Mouse (Mus musculus): ENCODE measurements around the gene Dcaf8. TPM values are rescaled to one million over a fixed set of nuclear protein-coding genes. Genes with fewer than 3 reads are reported as not detected.
A peak's percentile ranks its signal among the peaks of the same experiment; 100 is the strongest.

The Dcaf8 gene
- polyA plus RNA-seq, 1 experiment from 2014 or later = 85.4 TPM

DNA sequence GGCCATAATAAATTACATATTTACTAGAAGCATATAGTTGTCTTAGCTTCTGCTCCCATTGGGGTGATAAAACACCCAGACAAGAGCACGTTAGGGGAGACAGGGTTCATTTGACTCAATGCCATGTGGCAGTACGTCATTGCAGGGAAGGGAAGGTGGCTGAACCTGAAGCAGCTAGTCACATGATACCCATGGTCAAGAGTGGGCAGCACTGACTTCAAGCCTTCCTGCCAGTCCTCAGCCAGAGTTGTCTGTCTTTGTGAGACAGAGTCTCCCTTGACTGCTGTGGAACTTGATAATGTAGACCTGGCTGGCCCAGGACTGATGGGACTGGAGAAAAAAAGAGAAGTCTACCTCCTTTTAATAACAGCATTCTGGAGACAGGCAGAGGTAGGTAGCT lies 25.2 kb upstream of the Dcaf8 start:
- Histone ChIP-seq H3K27ac (ENCODE audit: low read depth, low read length) (no peak overlapping the region), H3K27me3 (ENCODE audit: control insufficient read depth, insufficient read depth, low read length) (no peaks in the 10 kb centered on the region), H3K4me3 (ENCODE audit: low read depth, low read length) (no peak overlapping the region), H3K36me3 (ENCODE audit: control insufficient read depth, insufficient read depth, low read length) (peaks cover 44% of the 10 kb centered on the region), H3K4me2 (no peak overlapping the region), H3K9me3 (replicated peaks; ENCODE audit: control insufficient read depth, low read length) (no peaks in the 10 kb centered on the region), H3K4me1 (ENCODE audit: control insufficient read depth, insufficient read depth, low read length) (peaks cover 6% of the 10 kb centered on the region), H3K9ac (ENCODE audit: low read depth, low read length) (no peak overlapping the region)
- WGBS (ENCODE audit: insufficient replicate concordance) = 88% methylated on average over 2 of the region's 2 CpGs
- no peak for ATAC-seq (replicated peaks; ENCODE audit: insufficient number of reproducible peaks, low FRiP score, low TSS enrichment)

DNA sequence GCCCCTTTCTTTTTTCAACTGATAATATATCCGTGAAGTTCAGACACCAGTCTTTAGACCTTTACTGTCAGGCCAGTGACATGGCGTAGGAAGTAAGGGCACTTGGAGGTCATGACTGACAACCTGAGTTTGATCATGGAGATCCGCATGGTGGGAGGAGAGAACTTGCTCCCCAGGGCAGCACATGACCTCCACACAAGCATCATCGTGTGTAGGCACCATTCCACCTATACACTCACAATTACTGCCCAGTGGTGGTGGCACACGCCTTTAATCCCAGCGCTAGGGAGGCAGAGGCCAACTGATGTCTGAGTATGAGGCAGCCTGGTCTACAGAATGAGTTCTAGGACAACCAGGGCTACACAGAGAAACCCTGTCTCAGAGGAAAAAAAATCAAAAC lies 23.3 kb upstream of the Dcaf8 start:
- ATAC-seq (replicated peaks; ENCODE audit: insufficient number of reproducible peaks, low FRiP score, low TSS enrichment) = no peak
- H3K9me3 ChIP-seq (replicated peaks; ENCODE audit: control insufficient read depth, low read length) = no peaks in the 10 kb centered on the region
- H3K4me1 ChIP-seq (ENCODE audit: control insufficient read depth, insufficient read depth, low read length) = peaks cover 8% of the 10 kb centered on the region
- no peak overlapping the region for H3K4me2 ChIP-seq
- H3K4me3 ChIP-seq (ENCODE audit: low read depth, low read length) = no peak overlapping the region
- 69% methylated on average over 6 of the region's 6 CpGs for WGBS (ENCODE audit: insufficient replicate concordance)
- no peak overlapping the region for H3K9ac ChIP-seq (ENCODE audit: low read depth, low read length)
- H3K27ac ChIP-seq (ENCODE audit: low read depth, low read length) = no peak overlapping the region
- H3K36me3 ChIP-seq (ENCODE audit: control insufficient read depth, insufficient read depth, low read length) = peaks cover 33% of the 10 kb centered on the region
- no peaks in the 10 kb centered on the region for H3K27me3 ChIP-seq (ENCODE audit: control insufficient read depth, insufficient read depth, low read length)

DNA sequence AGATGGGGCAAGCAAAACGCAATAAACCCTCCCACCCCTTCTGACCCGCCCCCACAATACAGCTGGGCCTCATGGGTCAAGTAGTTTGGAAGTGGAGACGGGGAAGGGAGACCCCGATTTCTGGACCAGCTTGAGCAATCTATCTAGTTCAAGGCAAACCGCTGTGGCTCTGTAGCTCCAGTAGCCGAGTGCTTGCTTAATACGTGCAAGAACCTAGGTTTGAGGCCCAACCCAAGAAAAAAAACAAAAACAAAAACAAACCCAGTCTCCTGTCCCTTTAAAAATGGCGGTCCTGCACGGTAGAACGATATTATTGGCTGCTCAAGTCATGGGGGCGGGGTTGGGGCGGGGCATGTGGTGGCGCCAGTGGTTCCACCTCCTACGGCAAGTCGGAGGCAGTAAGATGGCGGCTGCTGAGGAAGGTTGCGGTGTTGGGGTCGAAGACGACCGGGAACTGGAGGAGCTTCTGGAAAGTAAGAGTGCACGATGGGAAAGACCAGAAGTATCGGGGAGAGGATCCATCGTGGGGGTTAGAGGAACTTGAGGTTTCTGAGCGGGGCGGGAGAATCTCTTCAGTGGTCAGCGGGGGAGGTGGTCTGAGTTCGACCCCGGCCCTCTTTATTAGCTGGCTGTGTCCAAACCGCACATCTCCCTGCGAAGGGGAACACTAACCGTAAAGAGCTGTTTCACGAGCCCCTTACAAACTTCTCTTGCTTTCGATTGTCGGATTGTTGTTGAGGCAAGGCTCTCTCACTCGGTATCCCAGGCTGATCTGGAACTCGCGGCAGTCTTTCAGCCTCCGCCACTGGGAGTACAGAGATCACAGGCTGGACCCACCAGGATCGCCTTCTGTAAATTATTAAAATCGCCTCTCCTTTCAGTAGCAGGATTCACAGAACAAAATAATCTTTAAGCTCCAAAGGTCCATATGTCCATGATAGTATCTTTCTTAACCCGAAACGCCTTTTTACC lies 21.2 kb upstream of the Dcaf8 start, which contains the start of gene Pex19:
Gene Pex19, plus strand, starts transcription at position 380 of the 972 bp plus-strand sequence.
- ATAC-seq (replicated peaks; ENCODE audit: insufficient number of reproducible peaks, low FRiP score, low TSS enrichment) = peak; percentile 91
- Histone ChIP-seq H3K9me3 (replicated peaks; ENCODE audit: control insufficient read depth, low read length) (no peaks in the 10 kb centered on the region), H3K27ac (ENCODE audit: low read depth, low read length) (no peak within 1 kb of the TSS), H3K4me3 (ENCODE audit: low read depth, low read length) (peak within 1 kb of the TSS; percentile 79), H3K27me3 (ENCODE audit: control insufficient read depth, insufficient read depth, low read length) (no peaks in the 10 kb centered on the region), H3K36me3 (ENCODE audit: control insufficient read depth, insufficient read depth, low read length) (peaks cover 27% of the 10 kb centered on the region), H3K9ac (ENCODE audit: low read depth, low read length) (peak within 1 kb of the TSS; percentile 88), H3K4me1 (ENCODE audit: control insufficient read depth, insufficient read depth, low read length) (peaks cover 8% of the 10 kb centered on the region), H3K4me2 (peak within 1 kb of the TSS; percentile 84)
- 1% methylated on average over 42 of the region's 42 CpGs for WGBS (ENCODE audit: insufficient replicate concordance)

DNA sequence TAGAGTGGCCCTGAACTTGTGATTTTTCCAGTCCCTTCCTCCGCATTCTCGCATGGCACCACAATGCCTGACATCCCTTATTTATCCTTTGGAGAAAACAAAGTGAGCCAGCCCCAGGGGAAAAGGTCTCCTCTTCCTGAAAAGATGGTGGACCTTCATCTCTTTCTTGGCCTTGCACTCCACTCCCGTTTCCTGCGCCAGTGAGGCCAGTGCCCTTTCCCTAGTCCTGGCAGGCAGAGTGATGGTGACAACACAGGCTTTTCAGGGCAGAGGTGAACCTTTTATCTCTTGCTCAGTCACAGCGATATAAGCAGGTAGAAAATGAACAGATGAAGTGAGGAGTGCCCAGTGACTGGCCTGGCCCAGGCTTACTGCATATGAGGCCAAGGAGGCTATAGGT lies 20.4 kb upstream of the Dcaf8 start:
- 35% methylated on average over 5 of the region's 5 CpGs for WGBS (ENCODE audit: insufficient replicate concordance)
- Histone ChIP-seq H3K4me3 (ENCODE audit: low read depth, low read length) (peak overlapping the region; percentile 79), H3K9me3 (replicated peaks; ENCODE audit: control insufficient read depth, low read length) (no peaks in the 10 kb centered on the region), H3K4me1 (ENCODE audit: control insufficient read depth, insufficient read depth, low read length) (peaks cover 8% of the 10 kb centered on the region), H3K36me3 (ENCODE audit: control insufficient read depth, insufficient read depth, low read length) (peaks cover 29% of the 10 kb centered on the region), H3K27me3 (ENCODE audit: control insufficient read depth, insufficient read depth, low read length) (no peaks in the 10 kb centered on the region), H3K27ac (ENCODE audit: low read depth, low read length) (no peak overlapping the region), H3K4me2 (peak overlapping the region; percentile 69), H3K9ac (ENCODE audit: low read depth, low read length) (peak overlapping the region; percentile 88)
- no peak for ATAC-seq (replicated peaks; ENCODE audit: insufficient number of reproducible peaks, low FRiP score, low TSS enrichment)

DNA sequence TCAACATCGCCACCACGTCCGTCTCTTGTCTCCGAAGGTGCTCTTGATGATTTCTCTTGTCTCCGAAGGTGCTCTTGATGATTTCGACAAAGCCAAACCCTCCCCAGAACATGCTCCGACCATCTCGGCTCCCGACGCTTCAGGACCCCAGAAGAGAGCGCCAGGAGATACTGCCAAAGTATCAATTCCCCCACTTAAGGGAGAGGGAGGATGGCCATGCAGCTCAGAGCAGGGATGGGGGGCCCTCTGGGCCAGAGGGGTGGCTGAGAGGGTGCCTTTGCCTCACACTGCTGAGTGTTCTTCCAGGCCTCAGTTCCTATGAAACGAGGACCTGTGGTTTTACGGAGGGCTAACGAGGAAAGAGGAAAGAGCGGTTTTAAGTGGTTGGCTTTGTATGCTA lies 19.3 kb upstream of the Dcaf8 start:
- Histone ChIP-seq H3K4me2 (no peak overlapping the region), H3K27ac (ENCODE audit: low read depth, low read length) (no peak overlapping the region), H3K4me1 (ENCODE audit: control insufficient read depth, insufficient read depth, low read length) (peaks cover 8% of the 10 kb centered on the region), H3K4me3 (ENCODE audit: low read depth, low read length) (no peak overlapping the region), H3K9me3 (replicated peaks; ENCODE audit: control insufficient read depth, low read length) (no peaks in the 10 kb centered on the region), H3K27me3 (ENCODE audit: control insufficient read depth, insufficient read depth, low read length) (no peaks in the 10 kb centered on the region), H3K9ac (ENCODE audit: low read depth, low read length) (no peak overlapping the region), H3K36me3 (ENCODE audit: control insufficient read depth, insufficient read depth, low read length) (peaks cover 30% of the 10 kb centered on the region)
- WGBS (ENCODE audit: insufficient replicate concordance) = 93% methylated on average over 15 of the region's 15 CpGs
- no peak for ATAC-seq (replicated peaks; ENCODE audit: insufficient number of reproducible peaks, low FRiP score, low TSS enrichment)

DNA sequence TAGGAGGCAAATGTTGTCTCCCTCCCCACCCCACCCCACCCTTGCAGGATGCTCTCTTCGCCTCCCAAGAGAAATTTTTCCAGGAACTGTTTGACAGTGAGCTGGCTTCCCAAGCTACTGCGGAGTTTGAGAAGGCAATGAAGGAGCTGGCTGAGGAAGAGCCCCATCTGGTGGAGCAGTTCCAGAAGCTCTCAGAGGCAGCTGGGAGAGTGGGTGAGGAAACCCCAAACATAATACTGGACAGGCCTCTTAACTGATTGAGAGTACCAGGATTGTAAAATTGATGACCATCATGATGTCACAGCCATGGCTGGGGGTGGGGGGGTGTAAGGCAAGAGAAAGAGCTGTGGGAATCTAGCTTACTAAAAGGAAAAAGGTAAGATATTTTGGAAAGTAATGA lies 18.8 kb upstream of the Dcaf8 start:
- no peak overlapping the region for H3K4me3 ChIP-seq (ENCODE audit: low read depth, low read length)
- H3K4me2 ChIP-seq = no peak overlapping the region
- H3K4me1 ChIP-seq (ENCODE audit: control insufficient read depth, insufficient read depth, low read length) = peaks cover 8% of the 10 kb centered on the region
- no peak overlapping the region for H3K9ac ChIP-seq (ENCODE audit: low read depth, low read length)
- peaks cover 34% of the 10 kb centered on the region for H3K36me3 ChIP-seq (ENCODE audit: control insufficient read depth, insufficient read depth, low read length)
- H3K27ac ChIP-seq (ENCODE audit: low read depth, low read length) = no peak overlapping the region
- ATAC-seq (replicated peaks; ENCODE audit: insufficient number of reproducible peaks, low FRiP score, low TSS enrichment) = no peak
- no peaks in the 10 kb centered on the region for H3K27me3 ChIP-seq (ENCODE audit: control insufficient read depth, insufficient read depth, low read length)
- no peaks in the 10 kb centered on the region for H3K9me3 ChIP-seq (replicated peaks; ENCODE audit: control insufficient read depth, low read length)
- WGBS (ENCODE audit: insufficient replicate concordance) = 77% methylated on average over 2 of the region's 2 CpGs

DNA sequence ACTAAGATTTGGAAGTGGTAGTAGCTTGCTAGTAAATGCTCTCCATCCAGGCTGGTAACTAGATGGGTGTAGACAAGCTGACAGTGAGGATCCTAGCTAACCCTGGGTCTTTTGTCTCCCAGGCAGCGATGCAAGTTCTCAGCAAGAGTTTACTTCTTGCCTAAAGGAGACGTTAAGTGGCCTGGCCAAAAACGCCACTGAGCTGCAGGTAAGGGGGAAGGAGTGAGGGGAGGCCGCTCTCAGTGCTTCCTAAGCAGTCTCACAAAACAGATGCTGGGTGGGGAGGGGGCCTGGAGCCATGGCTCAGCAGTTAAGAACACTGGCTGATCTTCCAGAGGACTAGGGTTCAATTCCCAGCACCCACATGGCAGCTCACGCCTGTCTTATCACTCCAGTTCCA lies 18.1 kb upstream of the Dcaf8 start:
- H3K4me3 ChIP-seq (ENCODE audit: low read depth, low read length) = no peak overlapping the region

DNA sequence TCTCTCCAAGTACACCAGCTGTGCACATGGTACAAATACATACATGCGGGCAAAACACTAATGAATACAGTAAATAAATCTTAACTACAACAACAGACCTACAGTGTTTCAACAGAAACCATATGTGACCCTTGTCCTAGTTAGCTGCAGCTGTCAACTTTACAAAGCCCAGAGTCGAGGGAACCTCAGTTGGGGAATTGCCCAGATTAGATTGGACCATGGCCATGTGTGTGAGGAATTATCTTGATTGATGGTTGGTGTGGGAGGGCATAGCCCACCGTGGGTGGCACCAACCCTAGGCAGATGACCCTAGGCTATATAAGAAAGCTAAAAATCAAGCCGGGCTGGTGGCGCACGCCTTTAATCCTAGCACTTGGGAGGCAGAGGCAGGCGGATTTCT lies 15.6 kb upstream of the Dcaf8 start:
- Histone ChIP-seq H3K4me3 (ENCODE audit: low read depth, low read length) (no peak overlapping the region), H3K27me3 (ENCODE audit: control insufficient read depth, insufficient read depth, low read length) (no peaks in the 10 kb centered on the region), H3K4me2 (no peak overlapping the region), H3K27ac (ENCODE audit: low read depth, low read length) (no peak overlapping the region), H3K9me3 (replicated peaks; ENCODE audit: control insufficient read depth, low read length) (no peaks in the 10 kb centered on the region), H3K36me3 (ENCODE audit: control insufficient read depth, insufficient read depth, low read length) (peaks cover 44% of the 10 kb centered on the region), H3K4me1 (ENCODE audit: control insufficient read depth, insufficient read depth, low read length) (peaks cover 6% of the 10 kb centered on the region), H3K9ac (ENCODE audit: low read depth, low read length) (no peak overlapping the region)
- no peak for ATAC-seq (replicated peaks; ENCODE audit: insufficient number of reproducible peaks, low FRiP score, low TSS enrichment)
- WGBS (ENCODE audit: insufficient replicate concordance) = 90% methylated on average over 7 of the region's 7 CpGs

More for the DNA sequence above, 18.1 kb upstream of the Dcaf8 start:
- H3K4me1 ChIP-seq (ENCODE audit: control insufficient read depth, insufficient read depth, low read length) = peaks cover 8% of the 10 kb centered on the region
- no peaks in the 10 kb centered on the region for H3K9me3 ChIP-seq (replicated peaks; ENCODE audit: control insufficient read depth, low read length)
- H3K27ac ChIP-seq (ENCODE audit: low read depth, low read length) = no peak overlapping the region
- H3K27me3 ChIP-seq (ENCODE audit: control insufficient read depth, insufficient read depth, low read length) = no peaks in the 10 kb centered on the region
- no peak overlapping the region for H3K9ac ChIP-seq (ENCODE audit: low read depth, low read length)
- H3K36me3 ChIP-seq (ENCODE audit: control insufficient read depth, insufficient read depth, low read length) = peaks cover 40% of the 10 kb centered on the region
- WGBS (ENCODE audit: insufficient replicate concordance) = 90% methylated on average over 5 of the region's 5 CpGs
- no peak for ATAC-seq (replicated peaks; ENCODE audit: insufficient number of reproducible peaks, low FRiP score, low TSS enrichment)
- no peak overlapping the region for H3K4me2 ChIP-seq

DNA sequence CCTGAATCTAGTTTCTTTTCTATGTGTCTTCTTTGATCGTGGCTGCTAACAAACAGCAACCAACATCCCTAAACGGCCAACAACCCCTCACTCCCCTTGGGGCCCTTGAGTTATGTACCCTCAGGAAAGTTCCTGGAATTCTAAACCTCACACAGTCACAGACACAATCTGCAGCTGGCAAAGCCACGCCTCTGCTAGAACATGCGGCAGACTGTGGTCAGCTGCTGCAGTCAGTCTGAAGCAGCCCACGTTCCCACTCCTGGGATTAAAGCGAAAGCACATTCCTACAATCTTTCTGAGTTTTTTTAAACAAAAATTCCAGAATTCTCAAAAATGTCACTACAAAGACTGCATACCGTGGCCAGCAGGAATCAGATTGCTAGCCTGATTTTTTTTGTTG lies 14.3 kb upstream of the Dcaf8 start:
- Histone ChIP-seq H3K27me3 (ENCODE audit: control insufficient read depth, insufficient read depth, low read length) (no peaks in the 10 kb centered on the region), H3K27ac (ENCODE audit: low read depth, low read length) (no peak overlapping the region), H3K36me3 (ENCODE audit: control insufficient read depth, insufficient read depth, low read length) (peaks cover 44% of the 10 kb centered on the region), H3K4me2 (no peak overlapping the region), H3K4me1 (ENCODE audit: control insufficient read depth, insufficient read depth, low read length) (no peaks in the 10 kb centered on the region), H3K9me3 (replicated peaks; ENCODE audit: control insufficient read depth, low read length) (no peaks in the 10 kb centered on the region), H3K4me3 (ENCODE audit: low read depth, low read length) (no peak overlapping the region), H3K9ac (ENCODE audit: low read depth, low read length) (no peak overlapping the region)
- ATAC-seq (replicated peaks; ENCODE audit: insufficient number of reproducible peaks, low FRiP score, low TSS enrichment) = no peak
- 76% methylated on average over 7 of the region's 7 CpGs for WGBS (ENCODE audit: insufficient replicate concordance)
